ENCODE assay signal across 23 mouse cellular contexts in the genomic region with DNA sequence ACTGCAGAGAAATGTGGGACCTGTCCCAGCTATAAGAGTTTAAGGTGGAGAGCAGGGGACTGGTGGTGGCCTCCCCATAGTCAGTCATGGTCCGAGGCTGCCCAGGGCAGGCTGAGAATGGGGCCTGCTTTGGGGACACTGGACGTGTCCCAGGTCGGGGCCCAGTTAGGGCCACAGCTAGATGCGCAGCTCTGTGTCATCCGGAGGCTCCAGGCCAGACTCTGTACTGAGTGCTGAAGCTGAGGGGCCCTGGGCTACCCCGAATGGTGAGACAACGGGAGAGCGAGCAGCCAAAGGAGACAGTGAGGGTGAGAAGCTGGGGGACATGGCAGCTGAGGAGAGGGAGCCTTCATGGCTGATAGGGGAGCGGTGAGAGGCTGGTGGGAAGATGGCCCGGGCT. TPM values are rescaled to one million over a fixed set of nuclear protein-coding genes. Genes with fewer than 3 reads are reported as not detected.
DNase-seq lines count a peak whose midpoint lies in the region; ATAC-seq and TF ChIP-seq lines count a peak whose summit lies in the region.
"Had no signal": no experiment of that assay in that cellular context is flagged by ENCODE, and none has a peak within 500 bp of the region (broad histone marks: within the 10 kb centered on the region; RNA-seq: fewer than 3 reads in every experiment).

No protein-coding gene starts in this region.

- ATAC-seq in hindbrain, embryonic 12.5 days (ENCODE audit: low FRiP score) = no peak
- ATAC-seq in limb, embryonic 13.5 days (ENCODE audit: low FRiP score, low read depth) = no peak
- ATAC-seq in midbrain, embryonic 16.5 days = peak; percentile 2; the same call in 1 of the 2 replicates
- no peak for ATAC-seq in midbrain, embryonic 14.5 days (ENCODE audit: low FRiP score, low TSS enrichment)
- ATAC-seq: Patski had no signal

- no peaks in the 10 kb centered on the region for H3K27me3 ChIP-seq in cerebellum, adult 2 months (ENCODE audit: control insufficient read depth, insufficient read depth, low read length)
- H3K27me3 ChIP-seq in hindbrain, embryonic 12.5 days = no peaks in the 10 kb centered on the region
- no peaks in the 10 kb centered on the region for H3K27me3 ChIP-seq in hindbrain, embryonic 10.5 days (ENCODE audit: insufficient read depth, poor library complexity, severe bottlenecking)
- H3K27me3 ChIP-seq in limb, embryonic 13.5 days = no peaks in the 10 kb centered on the region
- no peaks in the 10 kb centered on the region for H3K27me3 ChIP-seq in limb, embryonic 10.5 days (ENCODE audit: low read depth, poor library complexity, severe bottlenecking)
- no peaks in the 10 kb centered on the region for H3K27me3 ChIP-seq in midbrain, embryonic 16.5 days (ENCODE audit: control insufficient read depth, insufficient read depth, low read depth, low read length)
- no peaks in the 10 kb centered on the region for H3K27me3 ChIP-seq in midbrain, embryonic 14.5 days (ENCODE audit: control insufficient read depth, insufficient read depth, low read length)
- H3K27me3 ChIP-seq: embryonic facial prominence, embryonic 12.5 days; forebrain, embryonic 12.5 days; liver, embryonic 13.5 days; neural tube, embryonic 13.5 days had no signal

- no peak for TF ChIP-seq CTCF in cerebellum, adult 2 months (IDR thresholded peaks at IDR 0.05; ENCODE audit: borderline replicate concordance, insufficient read depth, low read depth, low read length)

- peaks cover 69% of the 10 kb centered on the region for H3K36me3 ChIP-seq in hindbrain, embryonic 12.5 days
- peaks cover 76% of the 10 kb centered on the region for H3K36me3 ChIP-seq in hindbrain, embryonic 10.5 days
- H3K36me3 ChIP-seq in limb, embryonic 13.5 days = peaks cover 68% of the 10 kb centered on the region
- H3K36me3 ChIP-seq in limb, embryonic 10.5 days = peaks cover 76% of the 10 kb centered on the region
- peaks cover 56% of the 10 kb centered on the region for H3K36me3 ChIP-seq in midbrain, embryonic 16.5 days (ENCODE audit: control insufficient read depth, insufficient read depth, low read length)
- H3K36me3 ChIP-seq in midbrain, embryonic 14.5 days (ENCODE audit: control insufficient read depth, insufficient read depth, low read length) = peaks cover 68% of the 10 kb centered on the region

- no peaks in the 10 kb centered on the region; the same call in 1 of the 2 replicates for H3K4me1 ChIP-seq in cerebellum, adult 2 months (ENCODE audit: control insufficient read depth, insufficient read depth, low read length)
- H3K4me1 ChIP-seq in hindbrain, embryonic 12.5 days = peaks cover 14% of the 10 kb centered on the region
- H3K4me1 ChIP-seq in hindbrain, embryonic 10.5 days (replicated peaks) = peaks cover 19% of the 10 kb centered on the region
- peaks cover 5% of the 10 kb centered on the region for H3K4me1 ChIP-seq in limb, embryonic 13.5 days
- H3K4me1 ChIP-seq in limb, embryonic 10.5 days = peaks cover 9% of the 10 kb centered on the region
- H3K4me1 ChIP-seq in midbrain, embryonic 16.5 days (ENCODE audit: control insufficient read depth, insufficient read depth, low read length) = peaks cover 9% of the 10 kb centered on the region
- no peaks in the 10 kb centered on the region for H3K4me1 ChIP-seq in midbrain, embryonic 14.5 days (ENCODE audit: control insufficient read depth, insufficient read depth, low read length)

- no peaks in the 10 kb centered on the region for H3K9me3 ChIP-seq in hindbrain, embryonic 12.5 days (replicated peaks)
- no peaks in the 10 kb centered on the region for H3K9me3 ChIP-seq in hindbrain, embryonic 10.5 days
- no peaks in the 10 kb centered on the region for H3K9me3 ChIP-seq in limb, embryonic 13.5 days
- no peaks in the 10 kb centered on the region for H3K9me3 ChIP-seq in limb, embryonic 10.5 days (replicated peaks)
- H3K9me3 ChIP-seq in midbrain, embryonic 16.5 days (replicated peaks; ENCODE audit: control insufficient read depth, low read length, poor library complexity, severe bottlenecking) = no peaks in the 10 kb centered on the region
- H3K9me3 ChIP-seq in midbrain, embryonic 14.5 days (ENCODE audit: control insufficient read depth, low read length) = no peaks in the 10 kb centered on the region
- H3K9me3 ChIP-seq: embryonic facial prominence, embryonic 12.5 days; forebrain, embryonic 12.5 days; liver, embryonic 13.5 days; neural tube, embryonic 13.5 days had no signal

- TF ChIP-seq POLR2A in cerebellum, adult 2 months (IDR thresholded peaks at IDR 0.05; ENCODE audit: borderline replicate concordance, insufficient read depth, low read length) = no peak

- H3K27ac ChIP-seq in cerebellum, adult 2 months (ENCODE audit: insufficient read depth, low read length) = peak overlapping the region; percentile 0; the same call in 1 of the 2 replicates
- H3K27ac ChIP-seq in hindbrain, embryonic 12.5 days = 0 out of 2 replicates have a peak overlapping the region, but pooled peaks have one; percentile 31
- H3K27ac ChIP-seq in hindbrain, embryonic 10.5 days = no peak overlapping the region
- H3K27ac ChIP-seq in limb, embryonic 13.5 days = no peak overlapping the region
- no peak overlapping the region for H3K27ac ChIP-seq in limb, embryonic 10.5 days
- no peak overlapping the region for H3K27ac ChIP-seq in midbrain, embryonic 16.5 days (ENCODE audit: low read length)
- H3K27ac ChIP-seq in midbrain, embryonic 14.5 days (replicated peaks; ENCODE audit: low read depth, low read length) = no peak overlapping the region
- H3K27ac ChIP-seq: embryonic facial prominence, embryonic 12.5 days; liver, embryonic 13.5 days had no signal

- 93% methylated on average over 10 of the region's 10 CpGs for WGBS in cerebellum, adult 2 months
- WGBS in hindbrain, embryonic 12.5 days = 91% methylated on average over 10 of the region's 10 CpGs
- 90% methylated on average over 10 of the region's 10 CpGs for WGBS in hindbrain, embryonic 10.5 days
- 91% methylated on average over 10 of the region's 10 CpGs for WGBS in limb, embryonic 13.5 days
- WGBS in limb, embryonic 10.5 days = 93% methylated on average over 10 of the region's 10 CpGs
- WGBS in midbrain, embryonic 16.5 days = 92% methylated on average over 10 of the region's 10 CpGs
- WGBS in midbrain, embryonic 14.5 days = 90% methylated on average over 10 of the region's 10 CpGs

- no peak for DNase-seq in cerebellum, adult 2 months
- no peak for DNase-seq in cerebellum, adult 9-10 months
- DNase-seq in hindbrain, embryonic 10.5 days (ENCODE audit: low spot score) = no peak
- DNase-seq in limb, embryonic 10.5 days (ENCODE audit: low spot score) = no peak
- DNase-seq in midbrain, embryonic 14.5 days = no peak
- DNase-seq: forebrain, postnatal 0 days; heart, postnatal 14 days; kidney, adult 8-10 months; kidney, postnatal 14 days; layer of hippocampus, adult 9-11 months; liver, embryonic 13.5 days; lung, embryonic 14.5 days; lung, postnatal 14 days; thymus, adult 2 months; thymus, postnatal 36 days had no signal

- H3K4me2 ChIP-seq in hindbrain, embryonic 12.5 days (replicated peaks) = no peak overlapping the region
- H3K4me2 ChIP-seq in limb, embryonic 13.5 days (replicated peaks) = no peak overlapping the region
- no peak overlapping the region for H3K4me2 ChIP-seq in midbrain, embryonic 16.5 days (ENCODE audit: low read length)
- H3K4me2 ChIP-seq in midbrain, embryonic 14.5 days (ENCODE audit: low read length) = no peak overlapping the region
- H3K4me2 ChIP-seq: embryonic facial prominence, embryonic 12.5 days; forebrain, embryonic 12.5 days; liver, embryonic 13.5 days; lung, embryonic 14.5 days; neural tube, embryonic 13.5 days had no signal

- no peak overlapping the region for H3K4me3 ChIP-seq in cerebellum, adult 2 months (replicated peaks; ENCODE audit: insufficient read depth, low read depth, low read length)
- no peak overlapping the region for H3K4me3 ChIP-seq in hindbrain, embryonic 12.5 days
- no peak overlapping the region for H3K4me3 ChIP-seq in hindbrain, embryonic 10.5 days
- H3K4me3 ChIP-seq in limb, embryonic 13.5 days = no peak overlapping the region
- H3K4me3 ChIP-seq in limb, embryonic 10.5 days = no peak overlapping the region
- H3K4me3 ChIP-seq in midbrain, embryonic 16.5 days (ENCODE audit: low read depth, low read length) = no peak overlapping the region
- H3K4me3 ChIP-seq in midbrain, embryonic 14.5 days (replicated peaks; ENCODE audit: low read depth, low read length) = no peak overlapping the region
- H3K4me3 ChIP-seq: embryonic facial prominence, embryonic 12.5 days; forebrain, embryonic 12.5 days; liver, embryonic 13.5 days; myocyte; neural tube, embryonic 13.5 days had no signal

- H3K9ac ChIP-seq in hindbrain, embryonic 12.5 days = no peak overlapping the region; the same call in 1 of the 2 replicates
- H3K9ac ChIP-seq in limb, embryonic 13.5 days = 0 out of 2 replicates have a peak overlapping the region, but pooled peaks have one; percentile 8
- H3K9ac ChIP-seq in midbrain, embryonic 16.5 days (ENCODE audit: low read depth, low read length) = no peak overlapping the region
- H3K9ac ChIP-seq in midbrain, embryonic 14.5 days (replicated peaks; ENCODE audit: low read length) = no peak overlapping the region
- H3K9ac ChIP-seq: embryonic facial prominence, embryonic 12.5 days; forebrain, embryonic 12.5 days; forebrain, postnatal 0 days; liver, embryonic 13.5 days; lung, embryonic 14.5 days; neural tube, embryonic 13.5 days had no signal

RNA-seq across cellular contexts. Expression of a gene that starts 1.2 kb away (rescaled TPM):
- polyA plus RNA-seq in cerebellum, adult 2 months (2012; rRNA removed) = 92.1 and 115 TPM in 2 replicates
- polyA plus RNA-seq in hindbrain, embryonic 12.5 days (2016; fragmentation: Nextera tagmentation; extraction: Ambion mirVana) = 47.4 and 49.5 TPM in 2 replicates
- polyA plus RNA-seq in hindbrain, embryonic 10.5 days (2016; fragmentation: Nextera tagmentation; extraction: Ambion mirVana) = 57.8 and 59.2 TPM in 2 replicates
- 42.5 and 50.8 TPM in 2 replicates for polyA plus RNA-seq in limb, embryonic 13.5 days (2015; fragmentation: Nextera tagmentation; extraction: Ambion mirVana)
- 39.8 and 40.5 TPM in 2 replicates for polyA plus RNA-seq in limb, embryonic 10.5 days (2016; fragmentation: Nextera tagmentation; extraction: Ambion mirVana)
- polyA plus RNA-seq in midbrain, embryonic 16.5 days (2015; fragmentation: Nextera tagmentation; extraction: Ambion mirVana) = 32.1 and 38.6 TPM in 2 replicates
- polyA plus RNA-seq in midbrain, embryonic 14.5 days (2014; fragmentation: Nextera tagmentation; extraction: Ambion mirVana) = 22.5 and 49.5 TPM in 2 replicates

RNA-seq across cellular contexts. Expression of a gene that starts 9.1 kb away (rescaled TPM):
- 177 and 182 TPM in 2 replicates for polyA plus RNA-seq in cerebellum, adult 2 months (2012; rRNA removed)
- 146 and 171 TPM in 2 replicates for polyA plus RNA-seq in hindbrain, embryonic 12.5 days (2016; fragmentation: Nextera tagmentation; extraction: Ambion mirVana)
- 177 and 188 TPM in 2 replicates for polyA plus RNA-seq in hindbrain, embryonic 10.5 days (2016; fragmentation: Nextera tagmentation; extraction: Ambion mirVana)
- 118 and 133 TPM in 2 replicates for polyA plus RNA-seq in limb, embryonic 13.5 days (2015; fragmentation: Nextera tagmentation; extraction: Ambion mirVana)
- polyA plus RNA-seq in limb, embryonic 10.5 days (2016; fragmentation: Nextera tagmentation; extraction: Ambion mirVana) = 165 and 180 TPM in 2 replicates
- 76.5 and 78.4 TPM in 2 replicates for polyA plus RNA-seq in midbrain, embryonic 16.5 days (2015; fragmentation: Nextera tagmentation; extraction: Ambion mirVana)
- polyA plus RNA-seq in midbrain, embryonic 14.5 days (2014; fragmentation: Nextera tagmentation; extraction: Ambion mirVana) = 131 and 152 TPM in 2 replicates

RNA-seq across cellular contexts. Expression of a gene that starts 16.1 kb away (rescaled TPM):
- polyA plus RNA-seq in cerebellum, adult 2 months (2012; rRNA removed) = 16.2 and 16.4 TPM in 2 replicates
- 32.7 and 36.6 TPM in 2 replicates for polyA plus RNA-seq in hindbrain, embryonic 12.5 days (2016; fragmentation: Nextera tagmentation; extraction: Ambion mirVana)
- polyA plus RNA-seq in hindbrain, embryonic 10.5 days (2016; fragmentation: Nextera tagmentation; extraction: Ambion mirVana) = 33.6 and 36.2 TPM in 2 replicates
- polyA plus RNA-seq in limb, embryonic 13.5 days (2015; fragmentation: Nextera tagmentation; extraction: Ambion mirVana) = 44.0 and 44.3 TPM in 2 replicates
- 44.1 and 54.1 TPM in 2 replicates for polyA plus RNA-seq in limb, embryonic 10.5 days (2016; fragmentation: Nextera tagmentation; extraction: Ambion mirVana)
- 22.4 and 23.4 TPM in 2 replicates for polyA plus RNA-seq in midbrain, embryonic 16.5 days (2015; fragmentation: Nextera tagmentation; extraction: Ambion mirVana)
- polyA plus RNA-seq in midbrain, embryonic 14.5 days (2014; fragmentation: Nextera tagmentation; extraction: Ambion mirVana) = 18.6 and 24.4 TPM in 2 replicates

RNA-seq across cellular contexts. Expression of a gene that starts 16.9 kb away (rescaled TPM):
- 182 and 190 TPM in 2 replicates for polyA plus RNA-seq in cerebellum, adult 2 months (2012; rRNA removed)
- polyA plus RNA-seq in hindbrain, embryonic 12.5 days (2016; fragmentation: Nextera tagmentation; extraction: Ambion mirVana) = 216 and 226 TPM in 2 replicates
- polyA plus RNA-seq in hindbrain, embryonic 10.5 days (2016; fragmentation: Nextera tagmentation; extraction: Ambion mirVana) = 234 and 240 TPM in 2 replicates
- 312 and 317 TPM in 2 replicates for polyA plus RNA-seq in limb, embryonic 13.5 days (2015; fragmentation: Nextera tagmentation; extraction: Ambion mirVana)
- 195 and 200 TPM in 2 replicates for polyA plus RNA-seq in limb, embryonic 10.5 days (2016; fragmentation: Nextera tagmentation; extraction: Ambion mirVana)
- 183 and 192 TPM in 2 replicates for polyA plus RNA-seq in midbrain, embryonic 16.5 days (2015; fragmentation: Nextera tagmentation; extraction: Ambion mirVana)
- 166 and 199 TPM in 2 replicates for polyA plus RNA-seq in midbrain, embryonic 14.5 days (2014; fragmentation: Nextera tagmentation; extraction: Ambion mirVana)

RNA-seq across cellular contexts. Expression of a gene that starts 34.2 kb away (rescaled TPM):
- 4.5 and 5.0 TPM in 2 replicates for polyA plus RNA-seq in cerebellum, adult 2 months (2012; rRNA removed)
- polyA plus RNA-seq in hindbrain, embryonic 12.5 days (2016; fragmentation: Nextera tagmentation; extraction: Ambion mirVana) = 26.9 and 28.6 TPM in 2 replicates
- polyA plus RNA-seq in hindbrain, embryonic 10.5 days (2016; fragmentation: Nextera tagmentation; extraction: Ambion mirVana) = 9.3 and 13.4 TPM in 2 replicates
- 20.5 and 22.2 TPM in 2 replicates for polyA plus RNA-seq in limb, embryonic 13.5 days (2015; fragmentation: Nextera tagmentation; extraction: Ambion mirVana)
- polyA plus RNA-seq in limb, embryonic 10.5 days (2016; fragmentation: Nextera tagmentation; extraction: Ambion mirVana) = 17.3 and 21.2 TPM in 2 replicates
- 12.5 and 14.3 TPM in 2 replicates for polyA plus RNA-seq in midbrain, embryonic 16.5 days (2015; fragmentation: Nextera tagmentation; extraction: Ambion mirVana)
- polyA plus RNA-seq in midbrain, embryonic 14.5 days (2014; fragmentation: Nextera tagmentation; extraction: Ambion mirVana) = 22.4 and 26.1 TPM in 2 replicates
- polyA plus RNA-seq: Patski had no signal

Comparison
In these comparisons a context has a peak if more than half of its experiments do, and no peak if none do; other contexts are left out.
1. H3K27ac ChIP-seq: peak in cerebellum, adult 2 months (single experiment) and hindbrain, embryonic 12.5 days (single experiment); none in hindbrain, embryonic 10.5 days (single experiment), limb, embryonic 13.5 days (single experiment), limb, embryonic 10.5 days (single experiment), midbrain, embryonic 16.5 days (single experiment) and midbrain, embryonic 14.5 days (single experiment).